Mouse (Mus musculus) kidney, postnatal 25 days (tissue): ENCODE measurements around the gene Fut8.
"Not testable (repeated sequence)": the region's sequence is repeated elsewhere in the genome, so short reads cannot be mapped to it uniquely, and the experiment has no call there.

ENCODE experiments used
- DNase-seq, 2 experiments: peaks; one replicate each; pipeline ENCODE4 v3.0.0; 2021; ENCODE audit warnings: mixed read lengths in 2 of 2

The Fut8 gene

DNA sequence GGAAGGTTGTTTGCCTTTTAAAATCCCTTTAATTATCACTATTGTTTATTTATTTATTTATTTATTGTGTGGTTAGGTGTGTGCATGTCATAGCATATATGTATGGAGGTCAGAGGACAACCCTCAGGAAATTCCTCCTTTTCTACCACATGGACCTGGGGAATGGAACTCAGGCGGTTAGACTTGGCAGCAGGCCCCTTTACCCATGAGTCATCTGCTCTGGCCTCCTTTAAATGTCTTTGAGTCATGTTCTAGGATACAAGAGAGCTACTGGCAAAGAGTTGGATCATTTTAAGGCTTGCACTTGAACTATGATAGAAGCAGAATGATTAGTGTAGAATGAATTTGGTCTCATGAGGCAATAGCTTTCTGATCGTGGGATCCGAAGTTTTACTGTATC, 14.3 kb upstream of the Fut8 start:
- no peak for DNase-seq

DNA sequence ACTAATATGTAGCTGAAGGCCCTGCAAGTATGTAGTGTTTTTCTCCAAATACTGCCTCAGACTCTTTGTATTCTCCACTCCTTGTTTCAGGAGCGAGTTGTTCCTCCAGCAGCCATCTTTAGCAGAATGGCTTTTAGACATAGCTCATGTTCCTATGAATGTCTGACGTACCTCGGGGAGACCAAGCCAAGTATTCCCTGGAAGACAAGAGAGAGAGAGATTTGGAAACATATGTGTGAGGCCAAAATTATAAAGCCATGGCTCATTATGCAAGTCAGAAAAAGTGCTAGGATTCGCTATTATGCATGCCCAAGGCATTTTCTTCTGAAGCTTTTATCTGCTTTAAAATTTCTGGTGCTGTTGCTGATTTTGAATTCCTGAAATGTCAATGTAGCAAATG, 13.8 kb upstream of the Fut8 start:
- DNase-seq, result no peak

DNA sequence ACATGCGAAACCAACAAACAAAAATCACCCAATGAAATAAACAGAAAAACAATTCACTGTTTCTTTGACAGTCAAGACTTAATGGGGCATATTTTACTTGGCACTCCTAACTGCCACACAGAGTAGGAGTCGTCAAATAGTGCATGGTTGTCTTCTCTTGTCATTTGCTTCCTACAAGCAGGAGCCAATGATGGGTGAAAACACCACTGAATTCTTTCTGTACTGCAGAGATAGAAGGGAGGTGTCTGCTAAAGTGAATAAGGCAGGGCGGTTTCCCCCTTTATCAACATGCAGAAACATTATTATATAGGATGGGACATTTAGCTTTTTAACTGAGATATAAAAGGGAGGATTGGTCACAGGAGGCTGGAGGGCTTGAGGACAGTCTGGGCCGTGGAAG, 13.0 kb upstream of the Fut8 start:
- DNase-seq, result no peak

DNA sequence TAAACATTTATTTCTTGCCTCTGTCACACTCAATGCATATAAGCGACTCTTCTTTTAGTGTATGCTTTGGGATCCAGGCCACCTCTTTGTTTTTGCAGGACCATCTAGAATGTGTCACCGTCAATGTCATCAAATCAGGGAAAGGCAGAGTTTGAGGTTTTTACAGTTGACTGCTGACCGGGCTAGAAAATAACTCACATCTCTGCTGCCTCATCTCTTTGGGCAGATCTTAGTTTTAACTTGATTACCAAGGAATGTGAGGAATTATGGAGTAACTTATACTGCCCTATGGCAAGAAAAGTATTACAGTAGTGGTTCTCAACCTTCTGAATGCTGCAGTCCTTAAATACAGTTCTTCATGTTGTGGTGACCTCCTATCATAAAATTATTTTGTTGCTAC, 12.2 kb upstream of the Fut8 start:
- no peak for DNase-seq

DNA sequence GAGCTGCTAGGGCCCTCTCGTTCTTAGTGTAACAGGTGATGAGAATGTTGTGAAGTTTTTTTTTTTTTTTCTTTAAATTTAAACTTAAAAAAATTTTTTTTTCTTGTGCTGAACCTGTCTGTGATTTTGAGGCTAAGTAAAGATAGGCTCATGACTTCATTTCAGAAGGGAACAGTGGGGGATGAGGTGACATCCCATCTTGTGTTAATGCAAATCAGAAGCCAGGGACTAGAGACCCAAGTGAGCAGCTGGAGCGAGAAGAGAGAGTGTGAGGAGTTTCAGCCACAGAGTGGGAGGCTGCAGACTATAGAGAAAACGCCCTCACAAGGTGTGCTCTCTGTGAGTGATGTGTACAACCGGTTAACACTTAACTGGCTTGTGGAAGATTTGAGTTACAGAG, 2.0 kb upstream of the Fut8 start:
- no peak for DNase-seq

DNA sequence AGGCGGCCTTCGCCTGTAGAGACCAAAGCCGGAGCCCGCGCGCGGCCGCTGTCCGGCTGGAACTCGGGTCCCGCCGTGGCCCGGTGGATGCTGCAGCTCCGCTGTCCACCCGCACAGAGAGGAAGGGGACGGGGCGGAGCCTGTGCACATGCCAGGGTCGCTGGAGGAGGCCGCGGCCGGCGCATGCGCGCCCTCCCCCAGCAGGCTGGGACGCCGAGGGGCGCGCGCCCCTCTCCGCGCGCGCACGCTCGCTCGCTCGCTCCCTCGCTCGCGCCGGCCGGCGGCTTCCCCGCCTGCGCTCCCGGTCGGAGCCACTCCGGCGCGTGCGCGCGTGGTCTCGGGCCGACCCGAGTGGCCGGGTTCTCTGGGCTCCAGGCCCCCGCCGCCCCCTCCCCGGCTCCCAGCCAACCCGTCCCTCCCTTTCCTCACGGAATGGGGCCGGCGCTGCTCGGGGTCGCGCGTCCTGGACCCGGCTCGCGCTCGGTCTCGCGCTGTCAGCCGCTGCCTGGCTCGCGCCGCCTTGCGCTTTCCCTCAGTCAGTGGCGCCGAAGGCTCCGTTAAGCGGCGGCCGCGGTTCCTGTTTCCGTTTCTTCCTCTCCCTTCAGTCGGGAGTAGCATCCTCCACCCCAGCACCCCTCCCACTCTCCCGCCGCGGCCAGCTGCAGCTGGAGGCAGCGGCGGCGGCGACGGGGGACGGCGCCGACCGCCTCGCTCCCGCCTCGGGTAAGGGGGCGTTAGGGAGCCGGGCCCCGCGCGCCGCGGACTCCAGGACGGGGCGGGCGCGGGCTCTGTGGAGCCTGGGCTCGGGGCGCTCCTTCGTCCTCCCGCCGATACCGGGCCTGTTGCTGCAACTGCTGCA, 835 bp downstream of the Fut8 start:
- peak; percentile 95 to 98 for DNase-seq

DNA sequence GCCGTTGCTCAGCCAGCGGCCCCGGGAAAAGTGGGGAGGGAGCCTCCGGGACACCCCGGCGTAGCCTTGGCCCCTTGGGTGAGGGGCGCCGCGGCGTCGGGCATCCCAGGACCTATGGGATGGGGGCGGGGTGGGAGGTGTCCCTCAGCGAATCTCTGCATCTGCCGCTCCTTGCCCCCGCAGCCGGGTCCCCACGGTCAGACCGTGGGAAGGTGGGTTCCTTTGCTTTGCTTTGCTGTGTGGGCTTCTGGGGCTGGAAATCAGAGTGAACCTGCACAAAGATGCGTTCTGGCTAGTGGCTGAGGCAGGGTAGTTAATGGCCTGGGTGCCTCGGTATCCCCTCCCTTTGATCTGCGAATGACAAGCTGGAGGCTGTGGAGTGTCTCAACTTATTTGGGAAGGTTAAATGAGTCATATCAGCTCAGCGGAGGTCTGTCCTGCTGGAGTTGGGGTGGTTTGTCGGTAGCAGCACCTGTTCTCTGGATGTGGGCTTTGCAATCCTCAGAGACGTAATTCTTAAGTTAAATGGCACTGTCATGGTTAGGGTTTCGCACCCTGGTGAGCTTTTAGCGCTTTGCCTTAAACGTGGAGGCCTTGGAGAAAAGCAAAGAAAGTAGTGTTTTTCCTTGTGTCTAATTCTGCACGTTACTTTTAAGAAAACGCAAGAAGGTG, 1.6 kb downstream of the Fut8 start:
- DNase-seq, result peak in 1 of 2 experiments; percentile 14

DNA sequence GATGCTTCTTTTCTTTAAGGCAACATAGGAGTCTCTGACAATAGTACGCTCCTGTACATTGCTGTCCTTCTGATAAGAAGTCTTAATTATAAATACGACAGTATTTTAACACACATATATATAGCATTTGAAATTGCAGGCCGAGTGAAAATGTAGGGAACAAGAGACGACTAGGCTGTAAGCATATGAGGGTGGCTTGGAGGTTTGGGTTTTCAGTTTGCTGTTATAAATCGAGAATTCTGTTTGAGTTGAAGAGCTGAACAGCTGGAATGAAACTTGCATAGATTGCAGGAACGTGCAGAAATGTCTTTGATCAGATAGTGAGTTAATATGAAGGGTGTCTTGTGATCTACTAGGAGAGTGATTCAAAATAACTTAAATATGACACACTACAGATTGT, 2.4 kb downstream of the Fut8 start:
- DNase-seq, result no peak

DNA sequence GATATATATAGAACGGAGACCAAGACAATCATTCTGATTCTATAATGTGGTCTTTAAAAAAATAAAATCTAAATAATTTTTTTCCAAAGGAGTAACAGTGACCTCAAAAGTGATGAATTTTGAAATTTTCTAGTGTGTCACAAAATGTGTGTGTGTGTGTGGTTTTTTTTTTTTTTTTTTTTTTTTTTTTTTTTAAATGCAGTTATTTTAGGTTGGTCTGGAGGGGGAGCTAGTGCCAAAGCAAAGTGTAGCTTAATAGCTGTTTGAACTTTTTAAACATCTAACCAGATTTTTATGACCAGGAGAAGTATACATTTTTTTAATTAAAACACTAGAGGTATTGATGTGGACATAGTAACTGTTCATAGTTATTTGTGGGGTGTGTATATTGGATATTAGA, 2.9 kb downstream of the Fut8 start:
- DNase-seq, result peak; percentile 30 to 37

DNA sequence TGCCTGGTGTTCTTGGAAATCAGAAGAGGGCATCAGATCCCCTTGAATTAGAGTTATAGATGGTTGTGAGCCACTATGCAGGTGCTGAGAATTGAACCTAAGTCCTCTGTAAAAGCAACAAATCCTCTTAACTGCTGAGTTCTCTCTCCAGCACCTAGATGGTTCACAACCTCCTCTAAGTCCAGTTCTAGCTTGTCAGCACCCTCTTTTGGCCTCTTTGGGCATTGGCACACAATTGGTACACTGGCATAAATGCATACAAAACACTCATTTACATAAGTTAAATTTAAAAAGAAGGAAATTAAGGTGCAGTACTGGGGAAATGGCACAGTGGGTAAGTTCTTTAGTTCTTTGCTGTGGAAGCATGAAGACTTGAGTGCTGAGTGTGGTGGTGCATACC, 24.7 kb downstream of the Fut8 start:
- peak; percentile 32 to 47 for DNase-seq

DNA sequence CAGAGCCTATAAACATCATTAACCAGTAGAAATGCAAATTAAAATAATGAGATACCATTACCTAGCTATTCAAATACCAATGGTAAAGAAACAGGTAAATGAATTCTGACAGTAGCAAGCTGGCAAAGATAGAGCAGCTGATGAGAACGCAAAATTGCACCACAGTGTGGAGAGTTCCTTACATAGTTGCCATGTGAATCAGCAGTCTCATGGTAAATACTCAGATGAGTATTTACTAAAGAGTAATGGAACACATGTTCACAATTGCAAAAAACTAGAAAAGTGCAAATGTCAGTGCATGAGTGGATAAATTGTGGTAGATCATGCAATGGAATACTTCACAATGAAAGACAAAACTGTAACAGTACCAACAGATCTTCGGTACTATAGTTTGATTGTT, 25.9 kb downstream of the Fut8 start:
- DNase-seq, result no peak

DNA sequence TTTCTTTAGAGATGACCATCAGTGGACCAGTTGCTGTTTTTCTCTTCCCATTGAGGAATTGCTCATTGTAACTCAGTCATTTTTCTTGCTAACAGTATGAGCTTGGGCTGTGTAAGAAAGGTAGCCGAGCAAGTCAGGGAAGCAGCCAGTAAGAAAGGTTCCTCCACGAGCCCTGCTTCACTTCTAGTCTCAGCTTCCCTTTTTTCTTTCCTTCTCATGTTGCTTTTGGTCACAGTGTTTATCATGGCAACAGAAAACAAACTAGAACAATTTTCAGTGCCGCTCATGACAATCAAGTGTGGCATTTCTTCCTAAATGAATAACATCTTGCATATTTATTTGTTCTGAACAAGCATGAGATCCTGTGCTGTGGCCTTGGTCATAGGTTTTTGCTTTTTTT, 32.8 kb downstream of the Fut8 start:
- no peak for DNase-seq

DNA sequence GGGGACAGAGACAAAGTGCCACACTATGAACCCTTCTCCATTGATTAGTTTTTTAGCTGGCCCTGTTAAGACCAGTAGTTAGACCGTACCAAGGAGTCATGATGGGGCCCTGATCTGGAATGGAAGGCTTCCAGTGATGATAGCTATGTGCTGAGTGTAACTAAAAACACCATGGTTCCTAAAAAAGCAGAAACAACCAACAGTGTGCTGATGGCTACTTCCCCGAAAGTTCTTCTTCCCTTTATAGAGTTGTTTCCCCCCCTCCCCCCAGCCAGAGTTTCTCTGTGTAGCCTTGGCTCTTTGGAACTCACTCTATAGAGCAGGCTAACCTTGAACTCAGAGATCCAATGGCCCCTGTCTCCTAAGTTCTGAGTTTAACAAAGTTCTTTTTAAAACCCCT, 50.6 kb downstream of the Fut8 start:
- DNase-seq, result no peak

DNA sequence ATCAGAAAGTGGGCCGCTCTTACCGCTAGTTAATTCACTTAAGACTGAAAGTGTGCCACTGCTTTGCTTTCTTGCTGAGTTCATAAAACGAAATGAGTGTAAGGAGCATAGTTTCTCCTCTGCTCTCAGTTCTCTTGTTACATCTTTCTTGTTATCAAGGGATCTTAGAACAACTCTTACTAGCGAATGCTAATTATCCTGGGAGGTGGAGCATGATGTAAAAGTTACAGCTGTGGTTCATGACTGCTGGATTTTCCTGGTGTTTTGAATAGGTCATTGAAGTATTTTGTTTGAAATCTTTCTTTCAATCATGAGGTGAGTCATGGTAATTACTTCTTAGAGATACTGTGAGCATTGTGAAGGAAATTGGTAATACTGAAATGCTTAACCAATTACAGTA, 53.1 kb downstream of the Fut8 start:
- no peak for DNase-seq

DNA sequence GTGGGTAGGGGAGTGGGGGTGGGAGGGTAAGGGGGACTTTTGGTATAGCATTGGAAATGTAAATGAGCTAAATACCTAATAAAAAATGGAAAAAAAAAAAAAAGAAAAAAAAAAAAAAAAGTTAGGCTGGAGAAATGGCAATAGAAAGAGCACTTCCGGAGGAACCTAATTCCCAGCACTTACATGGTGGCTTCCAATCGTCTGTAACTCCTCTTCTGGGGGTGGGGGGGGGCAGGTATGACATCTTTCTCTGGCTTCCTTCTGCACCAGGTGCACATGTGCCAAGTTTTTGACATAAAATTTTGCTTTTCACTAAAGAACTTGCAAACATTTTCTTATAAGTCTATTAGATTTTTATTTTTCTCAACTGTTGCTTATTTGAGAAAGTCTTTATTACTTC, 53.9 kb downstream of the Fut8 start:
- not testable (repeated sequence) for DNase-seq

DNA sequence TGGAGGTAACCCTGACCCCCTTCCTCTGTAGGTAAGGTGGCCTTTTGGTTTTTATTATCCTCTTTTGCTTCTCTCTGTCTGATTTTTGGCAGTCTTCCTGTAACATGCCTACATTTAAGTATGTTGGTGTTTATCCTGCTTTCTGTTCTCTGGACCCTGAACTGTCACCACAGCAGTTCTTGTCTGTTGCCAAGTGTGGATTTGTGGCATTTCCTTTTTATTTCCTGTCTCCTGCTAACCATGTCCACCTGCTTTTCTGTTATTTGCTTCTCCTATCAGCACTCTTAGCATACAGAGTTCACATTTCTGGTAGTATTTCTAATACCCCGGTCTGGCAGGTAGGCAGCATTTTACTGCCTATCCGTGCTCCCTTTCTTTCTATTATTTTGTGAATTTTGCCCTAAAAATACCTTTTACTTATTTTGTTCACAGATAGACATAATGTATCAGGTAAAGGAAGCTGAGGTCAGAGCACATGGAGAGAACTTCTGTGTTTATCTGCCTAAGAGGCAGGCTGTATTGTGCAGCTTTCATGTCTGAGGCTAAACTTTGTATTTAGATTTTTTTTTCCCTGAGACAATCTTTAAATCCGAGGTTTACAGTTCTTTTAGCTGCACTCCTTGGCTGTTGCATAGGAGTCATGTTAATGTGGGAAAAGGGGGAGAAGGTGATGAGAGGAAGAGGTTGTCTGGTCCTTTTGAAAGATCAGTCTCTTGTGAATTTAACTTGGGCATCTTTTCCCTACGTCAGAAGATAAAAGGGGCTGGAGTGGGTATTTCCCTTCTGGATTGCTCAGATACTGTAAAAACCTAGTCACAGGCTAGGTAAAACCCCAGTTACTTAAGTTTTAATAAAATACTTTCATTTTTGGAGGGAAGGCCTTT, 54.7 kb downstream of the Fut8 start:
- DNase-seq, result no peak

DNA sequence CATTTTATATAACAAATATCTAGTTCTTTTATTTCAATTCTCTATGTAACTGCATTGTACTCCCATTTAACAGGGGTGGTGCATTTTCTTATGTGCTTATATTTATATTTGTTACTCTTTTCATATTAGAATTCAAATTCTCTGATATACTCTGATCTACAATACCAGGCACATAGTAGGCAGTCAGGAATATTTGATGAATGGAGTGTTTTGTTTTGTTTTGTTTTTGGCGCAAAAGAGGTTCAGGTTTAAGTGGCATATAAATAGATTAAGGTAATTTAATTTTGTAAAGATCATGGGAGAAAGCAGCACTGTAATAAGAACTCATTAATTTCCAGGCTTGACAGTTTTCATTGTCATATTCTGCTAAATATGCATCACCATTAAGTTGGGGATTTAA, 58.2 kb downstream of the Fut8 start:
- no peak for DNase-seq

DNA sequence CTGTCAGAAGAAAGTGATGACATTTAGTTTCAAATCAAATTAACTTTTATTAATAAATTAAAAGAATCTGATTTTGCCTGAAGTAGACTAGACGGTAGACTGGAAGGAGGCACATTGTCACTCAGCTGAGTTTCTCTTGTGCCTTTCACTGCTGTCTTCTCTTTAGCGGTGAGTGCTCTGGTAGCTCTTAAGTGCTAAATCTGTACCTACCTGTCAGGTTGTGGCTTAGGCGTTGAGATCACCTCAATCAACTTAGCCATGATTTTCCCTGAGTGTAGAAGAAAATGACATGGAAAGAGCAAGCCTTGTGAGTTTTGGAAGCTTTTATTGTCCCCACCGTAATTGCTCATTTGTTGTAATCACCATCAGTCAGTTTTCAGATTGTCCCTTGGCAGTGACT, 59.2 kb downstream of the Fut8 start:
- no peak for DNase-seq

DNA sequence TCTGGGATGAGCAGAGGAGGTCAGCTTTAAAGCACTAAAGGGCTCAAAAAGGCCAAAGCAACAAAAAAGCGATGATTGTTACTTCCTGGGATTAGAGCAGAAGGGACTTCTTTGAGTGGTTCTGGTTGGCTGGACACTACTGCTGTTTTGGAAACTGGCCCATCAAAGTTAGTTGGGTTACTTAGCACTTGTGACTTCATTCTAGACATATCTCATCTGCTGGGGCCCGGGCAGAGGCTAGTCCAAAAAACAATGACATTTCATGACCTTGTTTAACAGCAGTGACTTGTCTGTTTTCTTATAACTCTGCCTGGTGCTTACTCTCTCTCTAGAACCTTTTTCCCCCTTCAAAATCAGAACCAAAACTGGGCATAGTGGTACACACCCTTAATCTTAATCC, 59.9 kb downstream of the Fut8 start:
- DNase-seq, result peak; percentile 8 to 31

DNA sequence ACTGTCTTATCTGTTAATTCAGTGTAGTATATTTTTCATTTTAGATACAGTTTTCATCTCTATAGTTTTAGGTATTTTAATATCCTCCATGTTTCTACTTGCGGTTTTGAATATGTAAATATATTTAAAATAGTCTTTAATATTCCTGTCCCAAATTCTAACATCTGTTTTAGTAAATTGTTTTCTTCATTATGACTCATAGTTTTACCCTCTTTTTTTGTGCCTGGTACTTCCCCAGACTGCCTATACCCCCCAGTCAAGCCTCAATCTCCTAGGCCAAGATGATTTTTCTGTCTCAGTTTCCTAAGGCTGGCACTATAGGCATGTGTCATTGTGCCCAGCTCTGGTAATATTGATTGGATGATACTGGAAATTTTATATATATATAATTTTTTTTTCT, 64.1 kb downstream of the Fut8 start:
- DNase-seq, result no peak

DNA sequence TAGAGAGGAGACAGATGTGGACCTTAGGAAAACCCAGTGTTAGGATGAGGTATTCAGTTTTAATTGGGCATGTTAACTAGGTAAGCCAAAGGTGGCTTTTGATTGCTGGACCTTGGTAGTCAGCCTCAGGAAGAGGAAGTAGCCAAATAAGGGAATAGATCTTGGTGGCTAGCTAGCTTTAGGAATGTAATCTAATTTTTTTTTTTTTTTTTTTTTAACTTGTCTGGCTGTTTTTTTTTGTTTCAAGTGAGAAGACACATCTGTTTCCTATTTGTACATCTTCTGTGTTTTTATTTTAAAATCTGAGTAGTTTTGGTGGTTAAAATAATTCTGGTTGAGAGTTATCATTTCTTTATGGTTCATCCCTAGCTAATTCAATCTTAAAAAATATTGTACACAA, 65.4 kb downstream of the Fut8 start:
- no peak for DNase-seq

DNA sequence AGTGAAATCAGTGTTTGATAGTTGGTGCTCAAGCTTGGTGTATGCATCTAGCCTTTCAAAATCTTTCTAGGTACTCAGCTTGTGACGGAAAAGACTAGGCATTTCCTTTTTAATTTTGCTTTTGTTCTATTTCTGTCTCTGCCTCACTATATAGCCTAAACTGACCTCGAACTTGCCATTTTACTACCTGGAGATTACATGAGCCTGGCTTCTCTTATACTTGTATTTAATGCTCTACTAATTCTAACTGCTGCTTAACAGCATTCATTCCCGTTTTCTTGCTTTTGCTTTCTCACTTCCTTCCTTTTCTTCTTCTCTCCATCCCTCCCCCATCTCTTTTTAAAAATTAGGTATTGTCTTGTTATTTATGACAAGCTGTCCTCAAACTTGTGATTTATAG, 67.6 kb downstream of the Fut8 start:
- DNase-seq, result no peak

DNA sequence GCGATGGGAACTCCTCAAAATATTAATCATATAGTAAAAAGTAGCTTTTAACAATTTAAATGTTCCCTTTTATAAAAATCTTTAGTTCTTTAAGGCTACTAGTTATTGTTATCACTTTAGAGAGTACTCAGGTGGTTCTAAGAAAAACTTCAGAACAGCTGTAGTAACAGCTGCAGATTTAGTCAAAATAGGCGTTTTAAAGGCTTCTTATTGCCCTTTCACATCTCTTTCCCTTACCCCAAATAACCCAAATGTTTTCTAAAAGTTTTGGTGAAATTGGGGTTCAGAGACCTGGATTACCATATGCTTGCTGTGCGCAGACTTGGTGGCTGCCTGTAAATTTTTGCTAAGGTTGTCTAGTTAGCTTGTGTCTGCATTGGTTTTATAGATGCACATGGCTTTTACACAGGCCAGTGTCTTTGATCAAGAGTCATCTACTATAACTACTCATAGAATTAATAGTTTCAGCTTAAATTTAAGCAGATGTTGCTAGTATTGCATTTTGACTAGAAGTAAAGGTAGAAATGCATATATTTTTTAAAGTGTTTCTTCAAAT, 68.9 kb downstream of the Fut8 start:
- DNase-seq, result no peak
